Mouse (Mus musculus): ENCODE results near the gene Pkd1.

Pkd1 gene

DNA sequence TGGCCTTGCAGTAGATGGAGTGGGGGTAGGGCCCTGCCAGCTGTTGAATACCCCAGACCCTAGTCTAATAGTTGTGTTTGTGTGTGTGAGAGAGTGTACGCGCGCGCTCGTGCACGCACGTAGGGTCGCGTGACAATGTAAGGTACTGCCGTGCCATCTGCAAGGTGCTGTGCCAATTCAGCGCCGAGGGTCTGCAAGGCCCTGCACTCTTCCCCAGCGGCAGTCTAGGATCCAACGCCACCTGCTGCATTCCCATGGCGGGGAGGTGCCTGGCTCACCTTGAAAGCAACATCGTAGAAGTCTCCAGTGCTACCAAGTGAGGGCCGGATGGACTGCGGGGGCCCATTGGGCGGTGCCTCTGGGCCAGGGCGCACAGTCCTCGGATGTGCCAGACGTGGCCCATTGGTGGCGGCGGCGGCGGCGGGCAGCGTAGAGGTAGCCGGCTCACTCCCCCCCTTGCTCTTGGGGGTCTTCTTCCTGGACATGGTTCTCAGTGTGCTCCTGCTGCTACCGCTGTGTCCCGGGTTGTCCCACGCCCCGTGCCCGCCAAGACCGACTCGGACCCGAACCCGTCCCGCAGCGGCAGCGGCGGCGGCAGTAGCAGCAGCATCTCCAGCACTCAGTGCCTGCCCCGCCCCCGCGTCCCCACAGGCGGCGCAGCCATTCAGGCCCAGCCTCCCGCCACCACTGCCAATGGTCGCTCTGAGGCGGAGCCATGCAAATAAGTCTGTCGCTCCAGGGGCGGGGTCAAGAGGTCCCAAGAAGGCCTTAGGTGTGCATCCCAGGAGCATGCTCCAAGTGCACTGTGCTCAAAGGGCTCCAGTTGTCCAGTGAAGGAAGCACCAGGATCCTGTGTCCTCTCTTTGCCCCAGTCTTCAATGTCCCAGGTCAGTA lies 16.3 kb upstream of the Pkd1 start:
- DNase-seq, result peak; percentile 84

DNA sequence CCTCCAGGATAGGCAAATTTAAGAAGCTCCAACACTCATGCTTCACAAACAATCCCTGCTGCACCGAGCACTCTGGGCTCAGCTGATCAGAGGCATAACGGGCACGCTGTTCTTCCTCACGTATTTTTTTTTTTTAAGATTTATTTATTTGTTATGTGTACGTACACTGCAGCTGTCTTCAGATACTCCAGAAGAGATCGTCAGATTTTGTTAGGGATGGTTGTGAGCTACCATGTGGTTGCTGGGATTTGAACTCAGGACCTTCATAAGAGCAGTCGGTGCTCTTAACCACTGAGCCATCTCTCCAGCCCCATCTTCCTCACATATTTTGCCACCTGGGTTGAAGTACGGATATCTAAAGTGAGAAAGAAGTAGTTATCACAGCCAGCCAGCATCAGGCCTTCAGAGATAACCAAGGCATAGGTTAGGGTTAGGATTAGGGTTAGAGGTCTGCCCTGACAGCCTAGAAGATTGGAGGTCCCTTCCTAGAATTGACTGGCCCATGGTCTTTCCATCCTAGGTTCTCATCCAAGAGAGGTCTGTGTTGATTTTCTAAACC lies 15.4 kb upstream of the Pkd1 start, which contains the start of gene Rab26:
Gene Rab26 (minus strand): TSS at position 51 of the 559 bp plus-strand sequence.
- no peak for DNase-seq

DNA sequence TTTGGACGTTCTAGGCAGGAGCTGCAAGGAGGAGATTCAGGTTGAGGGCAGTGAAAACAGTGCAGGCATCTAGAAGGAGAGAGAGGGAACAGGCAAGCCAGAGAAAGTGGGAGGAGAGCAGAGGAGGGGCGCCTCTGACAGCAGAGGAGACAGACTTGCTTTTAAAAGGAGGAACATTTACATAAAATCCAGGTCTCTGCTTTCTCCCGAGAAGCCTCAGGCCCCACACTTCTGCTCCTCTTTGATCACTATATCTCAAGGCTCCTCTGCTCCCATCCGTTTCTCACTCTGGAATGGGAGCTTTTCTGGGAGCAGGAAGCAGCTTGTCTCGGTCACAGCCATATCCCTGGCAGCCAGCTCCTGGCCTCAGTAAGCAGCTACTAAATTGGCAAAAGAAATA lies 14.3 kb upstream of the Pkd1 start:
- no peak for DNase-seq

DNA sequence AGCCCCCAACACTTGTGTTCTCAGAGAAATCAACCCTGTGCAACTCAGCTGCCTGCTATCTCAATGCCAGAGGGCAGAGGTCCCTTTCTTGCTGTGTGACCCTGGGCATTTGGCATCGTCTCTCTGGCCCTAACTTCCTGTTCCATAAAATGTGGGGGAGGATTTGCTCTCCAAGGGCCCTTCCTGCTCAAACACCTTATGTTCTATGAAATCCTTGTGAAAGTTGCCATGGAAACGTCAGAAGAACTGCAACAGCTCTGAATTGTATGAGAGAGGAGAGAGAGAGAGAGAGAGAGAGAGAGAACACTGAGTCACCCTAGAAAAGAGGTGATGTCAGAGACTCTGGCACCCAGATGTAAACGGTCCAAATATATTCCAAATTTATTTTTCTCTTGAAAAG lies 12.1 kb upstream of the Pkd1 start:
- DNase-seq, result no peak

DNA sequence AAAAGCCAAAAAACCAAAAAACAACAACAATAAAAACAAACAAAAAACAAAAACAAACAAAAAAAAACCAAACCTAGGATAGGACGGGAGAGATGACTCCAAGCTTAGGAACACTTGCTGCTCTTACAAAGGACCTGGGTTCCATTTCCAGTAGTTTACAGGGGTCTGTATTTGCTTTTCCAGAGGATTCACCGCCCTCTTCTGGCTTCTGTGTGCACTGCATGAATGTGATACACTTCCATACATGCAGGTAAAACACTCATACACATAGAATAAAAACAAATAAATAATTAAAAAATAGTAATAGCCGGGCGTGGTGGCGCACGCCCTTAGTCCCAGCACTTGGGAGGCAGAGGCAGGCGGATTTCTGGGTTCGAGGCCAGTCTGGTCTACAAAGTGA lies 10.7 kb upstream of the Pkd1 start:
- DNase-seq, result peak; percentile 75

DNA sequence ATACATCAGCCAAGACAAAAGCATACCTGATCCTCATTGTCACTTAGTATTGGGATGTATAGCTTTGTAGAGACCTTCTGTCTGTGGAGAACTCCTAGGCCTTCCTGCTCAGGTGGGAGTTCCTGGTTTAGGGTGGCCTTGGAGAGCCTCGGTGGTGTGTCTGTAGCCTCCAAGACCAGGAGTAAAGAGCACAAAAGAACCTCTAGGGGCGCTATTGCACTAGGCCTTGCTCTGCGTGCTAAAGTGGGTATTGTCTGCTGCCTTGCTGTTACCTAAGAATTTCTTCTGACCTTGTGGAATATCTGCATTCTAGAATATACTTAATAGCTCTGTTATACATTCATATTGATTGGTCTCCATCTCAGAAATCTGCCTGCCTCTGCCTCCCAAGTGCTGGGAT lies 9.3 kb upstream of the Pkd1 start:
- peak; percentile 73 for DNase-seq

DNA sequence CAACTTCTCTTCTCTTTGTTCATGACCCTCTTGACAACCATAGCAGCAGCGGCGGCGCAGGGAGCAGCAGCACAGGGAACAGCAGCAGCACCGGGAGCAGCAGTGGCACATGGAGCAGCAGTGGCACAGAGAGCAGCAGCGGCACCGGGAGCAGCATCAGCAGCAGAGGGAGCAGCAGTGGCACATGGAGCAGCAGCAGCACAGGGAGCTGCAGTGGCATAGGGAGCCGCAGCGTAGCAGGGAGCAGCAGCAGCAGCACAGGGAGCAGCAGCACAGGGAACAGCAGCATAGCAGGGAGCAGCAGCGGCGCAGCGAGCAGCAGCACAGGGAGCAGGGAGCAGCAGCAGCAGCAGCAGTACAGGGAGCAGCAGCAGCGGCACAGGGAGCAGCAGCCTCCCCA lies 5.0 kb upstream of the Pkd1 start:
- DNase-seq, result no peak

DNA sequence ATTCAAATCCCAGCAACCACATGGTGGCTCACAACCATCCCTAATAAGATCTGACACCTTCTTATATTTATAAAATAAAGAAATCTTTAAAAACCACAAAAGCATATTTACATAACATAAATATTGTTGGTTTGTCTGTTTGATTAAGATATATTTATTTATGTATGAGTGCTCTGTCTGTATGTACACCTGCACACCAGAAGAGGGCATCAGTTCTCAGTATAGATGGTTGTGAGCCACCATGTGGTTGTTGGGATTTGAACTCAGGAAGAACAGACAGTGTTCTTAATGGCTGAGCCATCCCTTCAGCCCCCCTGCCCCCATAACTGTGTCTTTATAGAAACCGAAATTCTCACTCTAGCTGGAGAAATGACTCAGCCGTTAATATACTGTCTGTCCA lies 4.4 kb upstream of the Pkd1 start:
- no peak for DNase-seq

DNA sequence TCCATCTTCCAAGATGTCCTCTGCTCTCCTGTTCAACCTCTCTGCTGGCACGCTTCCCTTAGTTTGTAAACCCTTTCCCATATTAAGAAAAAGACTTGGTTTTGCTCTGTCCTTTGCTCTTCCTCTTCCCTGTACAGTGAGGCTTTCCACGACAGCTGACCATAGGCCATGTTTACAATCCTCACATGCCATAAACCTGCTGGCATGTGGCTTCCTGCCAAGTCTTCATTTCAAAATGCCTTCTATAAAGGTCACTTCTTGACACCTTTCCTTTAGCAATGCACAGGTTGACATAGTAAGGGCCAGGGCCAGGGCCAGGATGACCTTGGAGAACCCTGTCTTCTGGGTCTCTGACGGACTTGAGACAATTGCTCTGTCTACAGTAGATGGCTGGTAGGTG lies 3.4 kb upstream of the Pkd1 start:
- DNase-seq, result no peak

DNA sequence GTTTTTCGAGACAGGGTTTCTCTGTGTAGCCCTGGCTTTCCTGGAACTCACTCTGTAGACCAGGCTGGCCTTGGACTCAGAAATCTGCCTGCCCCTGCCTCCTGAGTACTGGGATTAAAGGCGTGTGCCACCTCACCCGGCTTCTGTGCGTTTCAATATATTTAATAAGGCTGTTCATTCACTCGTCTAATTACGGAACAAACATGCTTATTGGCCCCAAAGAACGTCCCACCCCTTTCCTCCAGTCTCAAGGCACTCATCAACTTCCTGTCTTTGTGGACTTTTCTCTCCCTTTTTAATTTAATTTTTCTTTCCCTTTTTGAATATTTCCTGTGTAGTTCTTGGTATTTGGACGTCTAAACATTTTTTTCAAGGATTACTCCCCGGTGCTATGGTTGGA lies 1.2 kb upstream of the Pkd1 start:
- DNase-seq, result no peak

DNA sequence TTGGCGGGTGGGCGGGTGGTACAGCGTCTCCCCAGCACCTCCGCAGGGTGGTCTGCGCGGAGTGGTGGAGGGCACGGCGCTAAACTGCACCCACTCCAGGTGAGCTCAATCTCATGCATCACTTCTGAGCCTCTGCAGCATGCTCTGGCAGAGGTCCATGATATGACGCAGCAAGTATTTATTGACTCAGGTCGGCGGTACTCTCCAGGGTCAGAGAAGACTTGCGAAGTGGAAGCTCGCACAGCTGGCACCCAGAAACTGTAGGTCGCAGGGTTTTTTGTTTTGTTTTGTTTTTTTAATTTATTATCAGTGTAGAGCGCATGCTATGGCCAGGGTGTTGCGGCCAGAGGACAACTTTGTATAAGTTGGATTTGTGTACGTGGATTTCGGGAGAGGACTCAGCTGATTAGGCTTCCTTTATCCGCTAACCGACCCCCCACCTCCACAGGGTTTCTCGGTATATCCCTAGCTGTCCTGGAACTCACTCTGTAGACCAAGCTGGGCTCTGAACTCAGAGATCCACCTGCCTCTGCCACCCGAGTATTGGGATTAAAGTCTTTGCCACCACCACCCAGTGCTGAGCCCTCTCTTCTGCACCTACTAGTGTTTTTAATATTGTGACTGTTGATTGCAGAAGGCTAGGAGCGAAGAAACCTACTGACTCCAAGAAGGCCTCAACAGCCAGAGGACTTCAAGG lies 565 bp upstream of the Pkd1 start:
- peak; percentile 80 for DNase-seq

DNA sequence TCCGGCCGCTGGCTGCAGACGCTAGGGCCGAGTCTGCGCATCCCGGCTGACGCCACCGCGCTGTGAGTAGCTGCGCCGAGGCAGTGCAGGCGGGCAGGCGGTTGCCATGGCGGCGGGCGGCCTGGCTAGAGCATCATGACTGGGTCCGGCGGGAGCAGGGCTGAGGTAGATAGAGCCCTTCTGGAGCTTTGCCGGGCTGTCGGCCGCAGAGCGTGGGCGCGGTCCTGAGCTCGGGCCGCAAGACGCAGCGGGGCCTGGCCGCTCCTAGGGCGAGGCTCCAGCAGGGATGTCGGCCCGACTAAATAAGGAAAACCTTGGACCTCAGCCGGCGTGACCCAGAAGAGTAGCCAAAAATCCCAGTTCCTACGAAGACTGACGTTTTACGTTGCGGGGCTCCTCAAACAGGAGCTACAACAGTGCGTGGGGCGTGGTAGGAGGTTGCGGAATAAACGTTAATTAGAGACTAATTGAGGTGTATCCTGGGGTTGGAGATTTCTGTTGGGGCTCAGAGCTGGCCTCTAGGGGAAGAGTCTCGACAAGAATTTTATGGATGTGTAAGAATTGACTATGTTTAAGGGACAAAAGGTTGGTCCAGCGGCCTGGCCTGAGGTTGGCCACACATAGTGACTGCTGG lies 899 bp downstream of the Pkd1 start:
- peak; percentile 65 for DNase-seq

DNA sequence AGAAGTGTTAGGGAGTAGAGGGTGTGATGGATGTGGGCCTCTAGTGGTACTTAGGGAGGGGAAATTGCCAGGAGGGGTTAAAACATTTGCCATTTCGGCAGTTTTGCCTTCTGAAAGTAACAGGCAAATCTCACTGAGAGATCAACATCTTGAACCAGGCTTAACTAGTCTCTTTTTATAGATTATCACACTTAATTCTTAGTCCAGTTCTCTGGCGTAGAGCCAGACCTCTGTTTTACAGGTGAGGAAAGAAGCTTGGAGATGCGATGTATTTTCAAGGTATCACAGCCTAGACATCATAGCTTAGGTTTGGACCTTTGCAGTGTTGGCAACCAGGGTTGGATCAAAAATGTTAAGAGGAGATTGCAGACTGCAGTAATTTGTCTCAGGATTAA lies 1.4 kb downstream of the Pkd1 start:
- no peak for DNase-seq

DNA sequence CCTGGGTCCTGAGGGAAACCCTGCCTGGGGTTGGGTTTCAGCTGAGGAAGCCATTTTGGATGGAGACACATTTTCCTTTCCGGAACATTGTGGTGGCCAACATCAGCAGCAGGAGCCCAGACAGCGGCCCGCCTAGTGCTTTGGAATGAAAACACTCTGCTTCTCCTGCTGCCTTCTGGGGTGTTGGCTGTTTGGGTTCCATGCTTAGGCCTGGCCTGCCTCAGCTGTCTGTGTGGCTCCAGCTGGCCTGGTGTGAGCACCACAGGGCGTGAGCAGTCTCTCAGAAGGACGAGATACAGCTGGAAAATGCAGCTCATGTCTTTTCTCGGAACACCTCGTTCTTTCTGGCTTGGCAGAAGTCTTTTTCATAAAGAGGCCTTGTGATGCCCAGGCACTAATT lies 7.5 kb downstream of the Pkd1 start:
- peak; percentile 53 for DNase-seq

DNA sequence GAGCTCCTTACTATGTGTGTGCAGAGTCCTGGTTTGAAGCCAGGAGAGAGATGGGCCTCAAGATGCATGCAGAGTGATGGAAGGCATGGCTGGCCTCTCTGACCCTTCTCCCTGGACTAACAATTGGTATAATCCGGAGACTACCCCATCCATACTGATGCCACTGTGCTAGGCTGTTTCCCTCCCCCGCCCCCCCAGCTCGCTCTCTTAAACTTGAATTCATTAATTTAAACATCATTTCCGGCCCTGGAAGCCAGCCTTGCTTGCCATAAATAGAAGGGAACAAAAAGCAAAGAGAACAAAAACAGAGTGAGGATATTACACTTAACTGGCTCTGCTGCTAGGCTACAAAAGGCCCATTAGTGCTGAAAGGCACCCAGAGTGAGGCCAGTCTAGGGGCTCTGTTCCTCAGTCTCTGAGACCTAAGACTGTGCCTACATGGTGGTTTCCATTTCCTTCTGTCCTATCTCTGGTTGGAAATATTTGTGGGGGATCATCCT lies 9.0 kb downstream of the Pkd1 start:
- DNase-seq, result peak; percentile 55

DNA sequence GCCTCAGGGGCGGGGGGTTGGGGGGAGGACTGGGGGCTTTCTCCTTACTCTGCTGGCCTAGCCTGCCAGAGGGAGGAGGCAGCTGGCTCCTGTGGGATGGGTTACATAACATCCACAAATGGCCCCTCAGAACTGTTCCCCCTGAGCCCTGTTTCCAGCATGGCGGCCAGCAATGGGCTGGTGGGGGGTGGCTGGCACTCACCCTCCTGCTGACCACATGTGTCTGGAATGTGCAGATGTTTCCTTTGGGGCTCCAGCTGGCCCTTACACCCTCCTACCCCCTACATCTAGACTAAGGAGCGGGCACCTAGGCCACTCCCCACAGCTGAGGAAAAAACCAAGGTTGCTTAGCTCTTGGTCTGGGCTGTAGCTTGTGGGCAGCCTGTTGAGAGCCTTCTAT lies 9.5 kb downstream of the Pkd1 start:
- peak; percentile 54 for DNase-seq

DNA sequence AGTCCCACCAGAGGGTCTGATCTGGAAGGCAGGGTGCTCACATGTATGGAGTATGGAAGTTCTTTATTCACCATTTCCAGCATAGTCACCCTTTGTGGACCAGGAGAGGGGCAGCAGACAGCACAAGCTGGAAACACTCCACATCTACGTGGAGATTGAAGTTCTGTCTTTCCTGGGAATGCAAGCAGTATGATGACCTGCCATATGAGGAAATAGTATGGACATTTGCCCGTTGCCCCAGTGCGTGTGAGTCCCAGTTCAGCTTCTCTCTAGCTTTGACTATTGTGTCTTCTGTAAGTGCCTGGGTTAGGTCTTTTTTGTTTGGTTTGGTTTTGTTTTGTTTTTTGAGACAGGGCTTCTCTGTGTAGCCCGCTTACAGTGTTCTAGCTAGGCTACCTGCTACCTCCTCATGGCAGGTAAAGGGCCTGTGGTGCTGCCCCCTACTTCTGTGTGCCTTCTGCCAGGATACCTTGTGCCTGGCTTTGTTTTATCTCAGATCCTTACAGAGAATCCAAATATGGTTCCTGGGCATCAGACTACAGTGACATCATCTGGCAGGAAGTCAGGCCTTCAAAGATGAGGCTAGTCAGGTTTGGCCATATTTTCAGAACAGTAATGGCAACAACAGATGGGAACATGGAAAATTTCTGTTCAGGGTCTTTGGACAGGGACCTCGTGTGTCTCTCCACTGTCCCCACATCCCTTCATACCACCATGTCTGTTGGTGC lies 10.8 kb downstream of the Pkd1 start:
- DNase-seq, result peak; percentile 31

DNA sequence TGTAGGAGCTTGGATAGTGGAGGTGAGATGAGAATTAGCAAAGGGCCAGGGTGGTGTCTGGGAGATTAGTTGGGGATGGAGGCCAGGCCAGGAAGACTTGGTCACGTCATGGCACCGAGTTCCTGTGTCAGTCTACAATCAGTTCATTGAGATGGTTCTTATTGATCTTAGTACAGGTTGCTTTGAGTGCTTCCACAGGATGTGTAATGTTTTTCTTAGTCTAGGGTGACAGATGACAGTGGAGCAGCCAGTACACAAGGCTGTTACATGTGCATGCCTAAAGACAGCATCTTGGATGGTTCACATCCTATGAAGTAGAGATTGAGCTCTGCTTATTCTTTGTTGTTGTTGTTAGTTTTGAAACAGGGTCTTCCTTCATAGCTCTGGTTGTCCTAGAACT lies 12.0 kb downstream of the Pkd1 start:
- no peak for DNase-seq

DNA sequence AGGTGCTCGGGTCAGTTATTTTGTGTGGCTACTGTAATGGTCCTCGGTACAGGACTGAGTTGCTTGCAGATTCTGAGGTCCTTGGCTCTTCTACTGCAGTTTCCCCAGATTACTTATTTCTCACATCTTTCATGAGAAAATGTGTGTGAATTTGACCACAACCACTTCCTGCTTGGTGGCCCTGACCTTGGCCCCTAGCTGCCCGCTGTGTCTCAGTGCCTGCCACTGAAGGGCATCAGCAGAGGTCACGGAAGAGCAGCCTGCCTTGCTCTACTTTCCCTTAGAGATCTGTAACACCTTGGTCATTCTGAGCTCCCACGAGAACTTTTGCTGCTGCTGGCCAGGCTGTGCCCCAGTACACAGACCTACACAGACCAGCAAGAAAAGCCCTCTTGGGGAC lies 14.0 kb downstream of the Pkd1 start:
- no peak for DNase-seq

DNA sequence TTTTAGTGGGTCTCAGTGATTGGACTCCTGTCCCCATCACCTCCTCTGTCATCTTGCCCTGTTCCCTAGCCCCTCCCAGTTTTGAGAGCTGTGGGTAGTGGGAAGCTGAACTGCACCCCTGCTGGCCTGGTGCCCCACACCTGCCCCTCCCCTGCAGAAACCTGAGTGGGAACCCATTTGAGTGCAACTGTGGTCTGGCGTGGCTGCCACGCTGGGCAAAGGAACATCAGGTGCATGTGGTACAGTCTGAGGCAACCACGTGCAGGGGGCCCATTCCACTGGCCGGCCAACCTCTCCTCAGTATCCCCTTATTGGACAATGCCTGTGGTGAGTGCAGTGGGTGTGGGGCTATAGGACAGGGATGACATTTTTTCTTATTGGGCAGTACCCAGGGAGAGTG lies 14.8 kb downstream of the Pkd1 start:
- no peak for DNase-seq

DNA sequence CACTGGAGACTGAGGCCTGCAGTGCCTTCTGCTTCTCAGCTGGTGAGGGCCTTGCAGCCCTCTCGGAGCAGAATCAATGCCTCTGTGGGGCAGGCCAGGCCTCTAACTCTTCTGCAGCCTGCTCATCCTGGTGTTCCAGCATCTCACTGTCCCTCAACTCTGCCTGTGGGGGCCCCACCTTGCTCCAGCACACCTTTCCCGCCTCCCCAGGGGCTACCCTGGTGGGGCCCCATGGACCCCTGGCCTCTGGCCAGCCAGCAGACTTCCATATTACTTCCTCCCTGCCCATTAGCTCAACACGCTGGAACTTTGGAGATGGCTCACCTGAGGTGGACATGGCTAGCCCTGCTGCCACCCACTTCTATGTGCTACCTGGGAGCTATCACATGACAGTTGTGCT lies 15.5 kb downstream of the Pkd1 start:
- DNase-seq, result no peak

DNA sequence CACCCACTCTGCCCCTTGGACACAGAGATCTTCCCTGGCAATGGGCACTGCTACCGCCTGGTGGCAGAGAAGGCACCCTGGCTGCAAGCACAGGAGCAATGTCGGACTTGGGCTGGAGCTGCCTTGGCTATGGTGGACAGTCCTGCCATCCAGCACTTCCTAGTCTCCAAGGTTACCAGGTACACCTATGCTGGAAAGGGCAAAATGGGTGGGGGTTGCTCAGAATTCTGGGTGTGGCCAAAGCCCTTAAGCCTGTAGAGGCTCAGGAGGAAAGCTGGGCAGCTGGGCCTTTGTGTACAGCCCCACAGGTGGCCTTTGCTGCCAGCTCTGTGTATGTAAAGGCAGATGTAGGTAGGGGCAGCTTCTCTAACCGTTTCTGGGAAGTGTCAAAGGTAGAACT lies 16.2 kb downstream of the Pkd1 start:
- no peak for DNase-seq

Measured in lung, postnatal 14 days (tissue).